Mouse (Mus musculus): ENCODE data around the gene Ccdc138.

DNA sequence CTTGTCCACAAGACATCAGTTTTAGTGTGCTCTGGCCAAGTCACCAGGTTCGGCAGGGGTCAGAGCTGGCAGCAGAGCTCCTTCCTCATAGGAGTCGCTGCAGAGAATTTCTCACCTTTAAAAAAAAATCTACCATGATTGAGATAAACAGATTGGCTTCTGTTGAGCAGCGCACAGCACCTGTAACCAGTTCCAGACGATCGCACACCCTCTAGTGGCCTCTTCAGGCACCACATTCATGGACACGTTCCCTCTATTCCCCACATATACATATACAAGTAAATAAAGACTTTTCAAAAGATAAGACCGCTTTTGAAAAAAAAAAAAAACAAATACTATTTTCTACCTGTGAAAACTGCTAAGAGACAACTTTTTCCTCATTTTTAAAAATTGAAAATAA lies 61.4 kb downstream of the Ccdc138 start:
- no peak for TF ChIP-seq EP300 (IDR thresholded peaks at IDR 0.05; ENCODE audit: low read depth)
- TF ChIP-seq CTCF (IDR thresholded peaks at IDR 0.05; ENCODE audit: low read depth), result peak; percentile 52

Data from heart, postnatal 0 days (tissue).